Mouse (Mus musculus) 3T3-L1 (cell line): ENCODE measurements around the gene Psapl1.
A peak's percentile ranks its signal among the peaks of the same experiment; 100 is the strongest.
"Not testable (repeated sequence)": the region's sequence is repeated elsewhere in the genome, so short reads cannot be mapped to it uniquely, and the experiment has no call there.

Experiments
- DNase-seq: peaks from one replicate; pipeline ENCODE4 v3.0.0-alpha.2; 2015; ENCODE audit warnings: low read depth, low spot score

Gene Psapl1

DNA sequence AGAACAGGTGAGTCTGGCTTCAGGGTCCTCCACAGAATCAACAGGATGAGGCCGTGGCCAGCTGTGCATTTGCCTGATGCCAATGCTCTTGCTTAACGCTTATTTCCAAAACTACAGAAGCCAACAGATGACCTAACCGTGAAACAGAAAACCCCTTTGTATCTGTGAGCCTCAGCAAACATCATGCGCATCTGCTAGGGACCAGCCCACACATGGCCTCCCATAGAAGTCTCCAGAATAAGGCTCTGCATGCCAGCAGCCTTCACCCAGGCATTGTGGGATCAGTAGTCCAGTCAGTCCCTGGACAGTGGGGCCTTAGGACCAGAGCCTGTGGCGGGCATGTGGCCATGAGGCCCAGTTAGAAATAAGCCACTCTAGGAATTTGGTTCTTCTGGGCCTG lies 400 bp upstream of the Psapl1 start:
- DNase-seq: no peak

DNA sequence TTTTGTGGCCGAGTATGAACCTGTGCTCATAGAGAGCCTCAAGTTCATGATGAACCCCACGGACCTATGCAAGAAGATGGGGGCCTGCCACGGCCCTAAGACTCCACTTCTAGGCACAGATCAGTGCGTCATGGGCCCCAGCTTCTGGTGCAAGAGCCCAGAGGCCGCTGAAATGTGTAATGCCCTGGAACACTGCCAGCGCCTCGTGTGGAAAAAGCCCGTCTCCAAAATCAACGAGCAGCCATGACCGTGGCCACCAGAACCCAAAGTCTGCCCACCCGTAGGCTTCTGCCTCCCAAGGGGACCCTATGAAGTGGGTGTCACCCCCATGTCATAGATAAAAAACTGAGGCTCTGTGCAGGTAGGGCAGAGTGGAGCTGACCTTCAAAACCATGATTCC lies 1.6 kb downstream of the Psapl1 start:
- no peak for DNase-seq

DNA sequence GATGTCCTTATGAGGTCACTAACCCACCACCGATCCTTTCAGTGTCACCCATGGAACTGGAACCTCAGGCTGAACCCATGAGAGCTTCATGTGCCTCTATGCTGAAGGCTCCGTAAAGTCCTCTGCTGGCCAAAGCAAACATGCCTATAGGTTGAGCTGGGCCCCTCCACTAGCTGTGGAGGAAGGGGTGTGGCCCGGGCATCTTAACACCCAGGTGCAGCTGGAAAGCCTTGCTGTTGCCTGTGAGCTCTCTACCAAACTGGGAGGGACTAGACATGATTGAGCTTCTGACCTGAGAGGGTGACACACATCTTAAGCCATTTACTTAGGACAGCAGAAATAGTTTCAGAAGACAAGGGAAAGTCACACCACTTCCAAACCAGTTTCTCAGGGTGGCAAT lies 5.0 kb downstream of the Psapl1 start:
- no peak for DNase-seq

DNA sequence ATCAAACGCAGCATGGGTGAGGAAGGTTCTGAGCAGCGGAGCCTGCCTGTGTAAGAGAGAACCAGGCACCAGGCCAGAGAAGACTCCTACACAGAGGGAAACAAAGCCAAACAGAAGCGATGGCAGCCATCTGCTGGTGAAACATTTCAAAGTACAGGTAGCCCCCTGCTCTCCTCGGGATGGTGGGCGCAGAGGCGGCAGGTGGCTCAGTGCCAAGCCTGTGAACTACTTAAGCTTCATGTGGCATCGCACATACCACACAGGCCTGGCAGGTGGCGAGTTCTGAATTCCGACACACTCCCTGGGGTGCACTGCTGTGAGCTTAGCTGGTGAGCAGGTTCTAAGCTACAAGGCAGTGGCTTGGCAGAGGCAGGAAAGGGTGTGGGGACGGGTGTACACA lies 9.5 kb downstream of the Psapl1 start:
- DNase-seq: no peak

DNA sequence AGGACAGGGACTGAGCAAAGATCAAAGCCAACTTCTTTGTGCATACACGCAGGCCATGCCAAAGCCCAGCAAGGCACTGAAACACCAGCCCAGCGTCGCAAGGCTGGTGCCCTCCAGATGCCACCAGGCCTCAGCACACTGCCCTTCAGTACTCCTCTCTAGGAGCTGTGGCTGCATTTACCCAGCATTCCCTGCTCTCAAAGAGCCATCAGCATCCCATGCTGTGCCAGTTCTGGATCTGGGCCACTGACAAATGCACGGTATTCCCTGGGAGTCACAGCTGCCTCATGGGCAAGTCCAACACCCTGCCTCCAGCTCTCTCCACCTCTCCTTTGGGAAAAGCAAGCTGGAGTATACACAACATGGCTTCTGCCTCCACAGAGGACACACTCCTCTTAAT lies 16.3 kb downstream of the Psapl1 start:
- DNase-seq: no peak

DNA sequence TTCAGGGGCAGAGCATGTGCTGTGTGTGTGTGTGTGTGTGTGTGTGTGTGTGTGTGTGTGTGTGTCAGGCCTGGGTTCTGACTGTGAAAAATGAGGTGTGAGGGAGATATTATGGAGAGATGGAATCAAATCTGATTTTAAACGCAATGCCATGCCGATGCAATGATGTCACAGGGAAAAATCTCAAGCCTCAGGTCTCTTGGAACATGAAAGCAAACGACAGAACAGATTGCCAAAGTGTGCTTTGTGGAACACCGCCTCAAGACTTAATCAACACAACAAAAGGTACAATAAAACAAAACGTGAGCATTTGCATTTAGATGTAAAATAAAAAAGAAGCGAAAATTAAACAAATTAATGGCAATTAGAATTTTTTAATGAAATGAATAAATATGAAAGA lies 16.8 kb downstream of the Psapl1 start:
- DNase-seq: no peak

DNA sequence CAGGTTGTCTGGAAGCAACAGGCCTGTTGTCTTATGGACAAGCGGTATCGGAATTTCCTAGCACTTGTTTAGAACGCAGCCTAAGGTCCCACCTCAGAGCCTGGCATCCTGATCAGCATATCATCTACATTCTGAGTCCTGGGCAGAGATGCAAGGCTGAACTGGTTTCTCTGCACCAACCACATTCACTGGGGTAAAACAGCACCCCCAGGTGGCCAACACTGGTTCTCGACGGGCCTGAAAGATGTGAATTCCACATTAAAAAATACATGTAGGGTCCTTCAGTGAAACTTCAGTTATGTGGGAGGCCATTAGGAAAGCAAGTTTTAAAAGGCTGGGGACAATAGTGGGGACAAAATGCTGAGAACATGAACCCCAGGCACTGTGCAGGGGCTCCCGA lies 20.0 kb downstream of the Psapl1 start:
- peak; percentile 56 for DNase-seq

DNA sequence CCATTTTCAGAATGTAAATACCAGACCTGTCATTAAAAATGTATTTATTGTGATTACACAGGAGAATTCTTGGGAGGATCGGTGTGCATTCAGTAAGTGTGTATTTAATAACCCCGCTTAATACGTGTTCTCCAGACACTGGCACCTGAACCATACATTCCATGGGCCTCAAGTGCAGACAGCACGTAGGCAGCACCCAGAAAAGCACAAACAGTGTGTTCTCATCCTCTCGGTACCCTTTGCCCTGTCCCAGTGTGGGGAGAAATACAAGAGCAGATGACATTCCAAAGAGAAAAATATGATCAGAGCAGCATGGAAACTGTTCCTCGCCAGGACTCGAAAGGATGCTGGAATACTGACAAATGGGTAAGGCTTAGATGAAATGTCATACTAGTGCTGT lies 22.0 kb downstream of the Psapl1 start:
- no peak for DNase-seq

DNA sequence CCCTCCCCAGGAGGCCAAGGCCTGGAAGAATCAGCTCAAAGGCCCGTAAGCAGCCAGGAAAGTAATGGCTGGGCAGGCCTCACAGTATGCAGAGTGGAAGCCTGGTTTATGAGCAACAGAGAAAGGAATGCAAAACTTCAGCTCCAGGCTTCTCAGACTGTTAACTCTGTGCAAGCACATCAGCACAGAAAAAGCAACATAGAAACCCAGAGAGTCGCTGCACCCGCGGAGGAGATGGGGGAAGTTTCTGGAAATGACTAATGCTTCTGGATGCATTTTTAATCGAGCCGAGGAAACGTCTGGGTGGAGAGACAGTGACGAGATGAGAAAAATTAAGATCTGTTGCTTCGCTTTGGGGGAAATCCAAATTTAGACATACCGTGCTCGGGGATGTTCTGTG lies 22.5 kb downstream of the Psapl1 start:
- peak; percentile 84 for DNase-seq

DNA sequence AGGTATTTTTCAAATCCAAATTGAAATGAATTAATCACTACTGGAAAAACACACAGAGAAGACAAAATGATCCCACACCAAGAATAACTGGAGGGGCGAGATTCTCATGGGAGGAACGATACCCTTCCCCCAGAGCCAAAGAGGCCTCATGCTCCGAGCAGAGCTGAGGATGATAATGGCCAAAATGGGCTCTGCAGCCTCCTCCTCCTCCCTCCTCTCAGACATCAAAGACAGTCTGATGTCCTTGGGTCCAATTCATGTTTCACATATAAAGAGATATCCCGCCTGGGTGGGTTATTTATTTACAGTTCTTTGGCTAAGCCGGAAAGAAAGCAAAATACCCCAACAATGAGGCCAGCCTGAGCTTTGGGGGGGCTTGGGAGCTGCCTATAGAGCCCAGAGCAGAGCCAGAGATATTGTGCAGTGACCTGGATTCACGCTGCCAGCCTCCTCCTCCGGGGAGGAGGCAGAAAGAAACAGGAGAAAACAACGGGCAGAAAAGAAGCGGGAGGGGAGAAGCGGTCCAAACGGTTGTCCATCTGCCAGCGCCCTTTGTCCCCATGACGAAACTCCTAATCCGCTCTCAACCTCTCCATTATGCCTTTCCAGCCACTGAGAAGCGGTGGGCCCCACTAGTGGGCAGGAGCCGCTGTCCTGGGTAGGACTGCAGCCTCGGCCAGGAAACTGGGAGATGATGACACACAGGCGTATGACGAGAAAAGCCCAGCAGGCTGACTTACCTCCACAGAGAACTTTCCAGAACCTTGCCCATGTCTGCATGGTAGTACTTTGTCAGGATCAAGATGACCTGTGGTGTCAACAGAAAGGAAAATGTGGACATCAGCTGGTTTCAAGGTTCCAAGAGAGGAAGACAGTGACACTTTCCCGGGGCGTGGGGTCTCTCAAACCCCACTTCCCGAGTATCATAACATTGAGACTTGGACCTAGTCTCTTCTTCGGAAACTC lies 24.9 kb downstream of the Psapl1 start:
- DNase-seq: no peak

DNA sequence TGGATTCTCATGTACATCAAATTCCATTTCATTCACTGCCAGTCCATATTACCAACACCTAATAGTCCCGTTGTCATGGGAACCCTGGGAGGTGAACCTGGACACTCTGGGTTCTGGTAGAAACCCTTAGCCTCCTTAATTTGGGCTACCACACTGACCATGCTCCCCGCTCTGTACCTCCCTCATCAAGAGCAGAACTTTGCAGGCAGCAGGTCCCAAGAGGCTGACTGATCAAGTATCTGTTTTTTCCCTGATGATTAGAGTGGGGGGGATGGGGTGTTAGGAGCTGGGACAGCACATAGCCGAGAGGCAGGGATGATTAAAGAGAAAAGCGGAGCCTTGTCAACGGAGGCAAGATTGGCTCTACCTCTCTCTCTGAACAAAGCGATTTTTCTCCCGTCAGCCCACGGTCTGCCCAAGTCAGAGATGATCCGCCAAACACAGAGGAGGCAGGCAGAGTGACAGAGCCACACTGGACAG lies 26.5 kb downstream of the Psapl1 start:
- DNase-seq: no peak

DNA sequence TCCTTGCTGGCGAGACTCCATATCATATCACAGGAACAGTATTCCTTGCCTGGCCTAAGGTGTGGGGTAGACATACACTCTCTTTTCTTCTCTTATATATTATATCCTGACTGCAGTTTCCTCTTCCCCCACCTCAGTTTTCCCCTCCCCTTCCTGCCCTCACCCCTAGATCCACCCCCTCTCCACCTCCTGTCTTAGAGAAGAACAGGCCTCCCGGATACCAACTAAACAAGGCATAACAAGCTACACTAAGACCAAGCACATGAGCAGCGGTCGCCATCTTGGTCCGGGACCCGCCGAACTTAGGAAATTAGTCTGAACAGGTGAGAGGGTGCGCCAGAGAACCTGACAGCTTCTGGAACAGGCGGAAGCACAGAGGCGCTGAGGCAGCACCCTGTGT lies 33.7 kb downstream of the Psapl1 start:
- not testable (repeated sequence) for DNase-seq

DNA sequence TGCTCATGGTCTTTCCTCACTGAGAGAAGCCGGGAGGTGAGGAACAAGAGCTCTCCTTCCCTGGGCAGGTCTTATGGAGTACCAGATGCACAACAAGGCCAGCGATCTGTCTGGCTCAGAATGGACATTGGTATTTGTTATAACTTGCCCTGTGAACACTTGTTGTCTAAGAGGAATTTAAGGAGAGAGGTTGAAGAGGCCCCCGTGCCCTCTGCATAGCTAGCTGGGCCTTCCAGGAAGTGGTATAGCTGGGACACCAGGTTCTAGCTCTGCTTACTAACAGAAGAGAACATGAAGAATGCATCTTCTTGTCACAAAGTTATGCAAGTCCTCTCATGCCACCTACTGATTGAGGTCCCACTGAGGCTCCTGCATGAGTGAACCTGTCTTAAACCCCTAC lies 44.2 kb downstream of the Psapl1 start:
- no peak for DNase-seq

DNA sequence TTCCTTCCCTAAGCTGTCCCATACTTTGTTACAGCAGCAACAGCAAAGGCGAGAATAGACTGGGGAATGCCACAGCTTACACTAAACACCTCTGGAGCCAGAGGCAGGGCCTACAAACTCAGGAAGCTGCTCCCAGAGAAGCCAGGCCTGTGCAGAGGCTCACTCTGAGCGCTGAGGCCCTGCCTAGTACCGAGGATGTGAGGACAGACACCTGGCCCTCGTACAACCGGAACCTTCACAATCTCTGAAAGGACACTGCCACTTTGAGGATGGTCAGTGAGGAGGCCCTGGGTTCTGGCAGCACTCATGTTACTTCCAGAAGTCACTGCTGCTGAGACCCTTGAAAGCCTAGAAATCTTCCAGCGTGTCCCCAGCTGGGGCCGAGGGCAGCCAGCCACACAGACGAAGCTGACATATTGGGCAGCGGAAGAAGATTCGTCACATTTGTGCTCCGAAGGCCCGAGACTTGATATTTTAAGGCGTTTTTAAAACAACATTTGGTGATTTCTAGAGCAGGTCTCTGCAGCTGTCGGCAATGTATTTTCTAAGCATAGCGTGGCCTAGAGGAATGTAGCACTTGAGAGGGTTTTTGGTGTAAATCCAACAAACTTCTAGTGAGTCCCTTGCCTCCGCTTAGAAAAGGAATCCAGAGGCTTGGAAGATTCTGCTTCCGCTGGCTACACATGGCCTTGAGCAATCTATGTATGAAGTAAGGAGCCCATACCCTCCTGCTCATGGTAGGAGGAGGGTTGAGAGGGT lies 49.1 kb downstream of the Psapl1 start:
- DNase-seq: no peak

DNA sequence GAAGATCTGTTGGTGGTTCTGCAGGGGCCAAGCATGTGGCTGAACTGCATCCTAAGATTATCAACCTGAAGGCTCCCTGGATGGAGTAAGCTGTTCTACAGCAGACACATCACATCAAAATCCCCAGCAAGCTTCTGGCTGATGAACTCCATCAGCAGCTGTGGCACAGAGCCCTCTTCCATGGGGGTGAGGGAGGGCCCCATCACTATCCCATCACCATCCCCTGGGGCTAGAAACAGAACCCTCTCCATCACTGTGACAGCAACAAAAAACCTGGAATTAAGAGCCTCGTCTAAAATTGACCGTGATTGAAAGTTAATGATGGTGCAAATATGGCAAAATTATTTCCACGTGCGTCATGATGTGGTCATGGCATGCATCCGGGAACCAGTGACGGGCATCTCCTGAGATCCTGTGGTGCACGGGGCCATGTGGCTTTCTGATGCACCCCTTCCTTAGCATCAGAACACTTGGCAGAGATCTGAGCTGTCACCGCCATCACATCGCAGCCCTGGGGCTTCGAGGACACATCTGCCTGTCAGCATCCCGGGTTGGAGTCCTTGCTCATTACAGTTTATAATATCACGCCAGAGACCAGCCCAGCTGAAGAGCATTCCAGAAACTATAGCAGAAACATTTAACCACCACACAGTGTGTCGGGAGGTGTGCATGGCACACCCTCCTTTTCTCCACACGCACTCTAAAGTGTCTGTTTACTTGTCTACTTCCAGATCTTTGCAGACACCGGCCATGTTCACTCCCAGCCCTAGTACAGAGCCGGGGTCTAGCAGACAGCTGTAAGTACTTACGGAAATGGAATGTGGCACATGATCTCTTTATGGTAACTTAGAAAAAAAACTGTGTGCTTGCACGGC lies 51.1 kb downstream of the Psapl1 start:
- DNase-seq: peak; percentile 81
